Comparison of ENCODE assay signal across 10 mouse cellular contexts in genomic region chr2:61490436-61491109, GRCm38 (mm10).
DNase-seq lines count a peak whose midpoint lies in the region; ATAC-seq and TF ChIP-seq lines count a peak whose summit lies in the region.
"Had no signal": no experiment of that assay in that cellular context is flagged by ENCODE, and none has a peak within 500 bp of the region (broad histone marks: within the 10 kb centered on the region; RNA-seq: fewer than 3 reads in every experiment).

No protein-coding gene starts in this region.

- H3K4me1 ChIP-seq in lung, embryonic 14.5 days (ENCODE audit: insufficient read depth) = no peaks in the 10 kb centered on the region
- no peaks in the 10 kb centered on the region; the same call in 1 of the 2 replicates for H3K4me1 ChIP-seq in bone marrow, adult 2 months (ENCODE audit: control insufficient read depth, insufficient read depth, low read length)
- no peaks in the 10 kb centered on the region for H3K4me1 ChIP-seq in forebrain, embryonic 15.5 days
- H3K4me1 ChIP-seq: heart, embryonic 10.5 days; limb, embryonic 15.5 days had no signal

- no peaks in the 10 kb centered on the region for H3K27me3 ChIP-seq in lung, embryonic 14.5 days (ENCODE audit: insufficient read depth, low read length)
- no peaks in the 10 kb centered on the region for H3K27me3 ChIP-seq in forebrain, embryonic 15.5 days
- H3K27me3 ChIP-seq: limb, embryonic 15.5 days had no signal

- ATAC-seq in lung, embryonic 14.5 days (ENCODE audit: insufficient read depth) = no peak
- no peak for ATAC-seq in forebrain, embryonic 15.5 days (replicated peaks)

- no peak overlapping the region for H3K27ac ChIP-seq in lung, embryonic 14.5 days (ENCODE audit: low read depth)
- H3K27ac ChIP-seq in bone marrow, adult 2 months (ENCODE audit: control insufficient read depth, insufficient read depth, low read depth, low read length, poor library complexity) = no peak overlapping the region
- H3K27ac ChIP-seq in forebrain, embryonic 15.5 days (replicated peaks) = no peak overlapping the region
- H3K27ac ChIP-seq: heart, embryonic 10.5 days; limb, embryonic 15.5 days had no signal

- TF ChIP-seq POLR2A in bone marrow, adult 2 months (IDR thresholded peaks at IDR 0.05; ENCODE audit: borderline replicate concordance, control insufficient read depth, low read depth, low read length) = no peak

- peak; percentile 7 for DNase-seq in lung, embryonic 14.5 days
- DNase-seq in lung, adult 18-20 months = no peak
- peak; percentile 48 for DNase-seq in ES-CJ7 (ENCODE audit: low read depth, low spot score)
- peak; percentile 5 to 29 for DNase-seq in natural killer cell, adult 2 months (ENCODE audit: low spot score in 2 of 2)
- no peak for DNase-seq in left cerebral cortex, adult 8-10 months (ENCODE audit: low spot score in 2 of 2)
- DNase-seq: kidney, adult 9 months had no signal

- peak; percentile 32 for TF ChIP-seq CTCF in lung, embryonic 14.5 days (IDR thresholded peaks at IDR 0.05; ENCODE audit: low read depth)
- peak; percentile 49; the same call in 1 of the 2 replicates for TF ChIP-seq CTCF in bone marrow, adult 2 months (IDR thresholded peaks at IDR 0.05; ENCODE audit: control insufficient read depth, insufficient read depth, low read length)

- H3K4me3 ChIP-seq in lung, embryonic 14.5 days (ENCODE audit: low read depth, low read length) = no peak overlapping the region
- H3K4me3 ChIP-seq in bone marrow, adult 2 months (replicated peaks; ENCODE audit: control insufficient read depth, low read depth, low read length) = no peak overlapping the region
- H3K4me3 ChIP-seq in forebrain, embryonic 15.5 days = no peak overlapping the region
- H3K4me3 ChIP-seq: heart, embryonic 10.5 days; limb, embryonic 15.5 days had no signal

- no peak overlapping the region for H3K9ac ChIP-seq in lung, embryonic 14.5 days
- H3K9ac ChIP-seq in forebrain, embryonic 15.5 days (replicated peaks) = no peak overlapping the region
- H3K9ac ChIP-seq: limb, embryonic 15.5 days had no signal

- H3K4me2 ChIP-seq in lung, embryonic 14.5 days = no peak overlapping the region
- no peak overlapping the region for H3K4me2 ChIP-seq in forebrain, embryonic 15.5 days (replicated peaks)
- H3K4me2 ChIP-seq: limb, embryonic 15.5 days had no signal

- H3K36me3 ChIP-seq in lung, embryonic 14.5 days (ENCODE audit: insufficient read depth) = no peaks in the 10 kb centered on the region
- H3K36me3 ChIP-seq in forebrain, embryonic 15.5 days = no peaks in the 10 kb centered on the region
- H3K36me3 ChIP-seq: heart, embryonic 10.5 days; limb, embryonic 15.5 days had no signal

- H3K9me3 ChIP-seq in lung, embryonic 14.5 days (ENCODE audit: low read depth, low read length) = no peaks in the 10 kb centered on the region
- H3K9me3 ChIP-seq in forebrain, embryonic 15.5 days = no peaks in the 10 kb centered on the region
- H3K9me3 ChIP-seq: heart, embryonic 10.5 days; limb, embryonic 15.5 days had no signal

- 80% methylated on average over 10 of the region's 10 CpGs for WGBS in lung, embryonic 14.5 days
- WGBS in bone marrow, adult 2 months = 76% methylated on average over 10 of the region's 10 CpGs
- WGBS in forebrain, embryonic 15.5 days = 85% methylated on average over 10 of the region's 10 CpGs

Comparison
In these comparisons a context has a peak if more than half of its experiments do, and no peak if none do; other contexts are left out.
1. DNase-seq: peak in lung, embryonic 14.5 days (single experiment), ES-CJ7 (single experiment) and natural killer cell, adult 2 months (2 of 2); none in lung, adult 18-20 months (0 of 2) and left cerebral cortex, adult 8-10 months (0 of 2).